Mouse (Mus musculus): Measurements from ENCODE around the gene Tbc1d5. TPM values are rescaled to one million over a fixed set of nuclear protein-coding genes. Genes with fewer than 3 reads are reported as not detected.

Gene Tbc1d5
- 10 to 100 TPM; 17.9 to 18.2 TPM for polyA plus RNA-seq (2017; shearing (Covaris generic))

DNA sequence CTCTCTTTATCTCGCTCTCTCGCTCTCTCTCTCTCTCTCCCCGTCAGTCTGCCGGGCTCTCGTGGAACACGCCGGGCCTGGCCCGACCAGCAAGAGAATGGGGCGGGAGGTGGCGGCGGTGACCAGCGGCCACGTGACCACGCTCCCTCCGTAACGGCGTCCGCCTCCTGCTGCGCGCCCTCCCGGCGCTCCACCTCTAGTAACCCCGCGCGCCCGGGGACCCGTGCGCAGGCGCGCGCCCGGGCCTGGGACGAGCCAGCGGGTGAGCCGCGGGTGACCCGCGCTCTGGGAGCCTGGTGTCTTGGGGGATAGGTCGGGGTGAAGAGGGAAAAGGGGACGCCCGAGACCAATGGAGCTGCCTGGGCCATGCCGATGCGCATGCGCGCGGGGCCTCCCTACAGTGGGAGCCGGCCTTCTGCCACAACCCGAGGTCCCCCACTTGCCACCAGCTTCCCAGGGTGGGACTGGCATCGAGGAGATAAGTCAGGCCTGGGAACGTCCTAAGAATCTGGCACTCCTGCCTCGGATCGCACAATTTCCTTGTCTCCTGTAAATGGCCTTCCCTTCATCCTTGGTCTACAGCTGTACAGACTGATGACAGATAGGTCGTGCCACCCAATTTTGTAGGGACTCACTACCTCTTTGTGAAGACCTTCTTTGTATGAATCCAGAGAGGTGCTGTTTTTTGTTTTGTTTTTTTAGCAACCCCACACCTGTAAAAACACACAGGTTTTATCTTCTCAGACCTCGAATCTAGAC lies at the start of gene Tbc1d5:
Gene Tbc1d5 (minus strand): TSS at position 158 of the 759 bp plus-strand sequence.
- ATAC-seq: peak; percentile 70

DNA sequence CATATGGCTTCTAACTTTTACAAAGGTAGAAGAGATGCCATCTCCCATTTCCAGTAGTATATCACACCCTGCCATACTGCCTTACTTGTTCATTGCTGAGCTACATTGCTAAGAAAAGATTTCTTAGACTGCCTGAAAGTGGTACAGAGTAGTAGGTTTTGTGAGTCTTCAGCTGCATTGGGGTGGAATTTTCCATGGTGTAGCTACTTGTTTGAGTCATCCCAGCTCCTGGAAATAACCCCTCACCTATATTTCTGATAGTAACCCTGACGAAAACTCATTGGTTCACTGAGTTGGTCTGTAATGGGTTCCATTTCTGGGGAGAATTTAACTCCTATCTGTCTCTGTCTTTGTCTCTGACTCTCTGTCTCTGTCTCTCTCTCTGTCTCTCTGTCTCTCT lies 46.9 kb upstream of the Tbc1d5 start:
- no peak for ATAC-seq

DNA sequence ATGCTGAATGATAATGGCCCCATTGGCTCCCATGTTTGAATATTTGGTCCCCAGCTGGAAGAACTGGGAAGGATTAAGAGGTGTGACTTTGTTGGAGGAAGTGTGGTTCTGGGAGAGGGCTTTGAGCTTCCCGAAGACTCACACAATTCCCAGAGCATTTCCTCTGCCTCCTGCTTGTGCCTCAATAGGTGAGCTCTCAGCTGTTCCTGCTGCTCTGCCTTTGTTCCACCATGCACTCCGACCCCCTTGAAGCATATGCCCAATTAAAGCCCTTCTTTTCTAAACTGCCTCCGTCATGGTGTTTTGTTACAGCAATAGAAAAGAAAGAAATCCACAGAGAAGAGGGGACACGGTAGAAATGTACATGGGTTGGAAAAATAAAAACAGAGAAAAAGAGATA lies 44.0 kb upstream of the Tbc1d5 start:
- no peak for ATAC-seq

DNA sequence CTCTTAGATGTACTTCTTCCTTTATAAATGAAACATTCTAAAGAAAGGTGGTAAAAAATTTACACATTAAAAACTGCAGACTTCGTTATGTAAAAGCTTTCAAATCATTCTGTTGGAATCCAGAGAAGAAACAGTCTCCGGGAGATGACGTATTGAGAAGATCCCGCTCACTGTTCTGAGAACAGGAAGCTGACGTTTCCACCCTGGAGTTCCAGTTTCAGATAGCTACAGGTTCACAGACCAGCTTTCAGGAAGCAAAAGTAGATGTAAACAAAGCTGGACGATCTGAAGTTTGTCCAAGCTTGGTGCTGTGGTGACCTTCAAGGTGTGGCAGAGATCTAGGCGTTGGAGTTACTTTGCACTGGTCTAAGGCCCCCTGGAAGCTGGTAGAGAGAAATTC lies 41.9 kb upstream of the Tbc1d5 start:
- no peak for ATAC-seq

DNA sequence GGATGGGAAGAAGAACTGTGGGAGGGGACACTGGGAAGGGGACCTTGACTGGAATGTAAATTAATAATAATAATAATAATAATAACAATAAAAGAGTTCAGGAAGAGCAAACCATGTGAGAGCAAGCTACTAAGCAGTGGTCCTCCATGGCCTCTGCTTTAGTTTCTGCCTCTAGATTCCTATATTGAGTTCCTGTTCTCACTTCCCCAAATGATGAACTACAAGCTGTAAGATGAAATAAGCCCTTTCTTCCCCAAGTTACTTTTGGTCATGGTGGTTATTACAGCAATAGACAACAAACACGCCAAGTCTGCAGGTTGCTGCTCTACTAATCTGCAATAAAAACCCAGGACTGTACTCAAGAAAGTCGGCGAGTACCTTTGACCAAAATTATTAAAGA lies 40.7 kb upstream of the Tbc1d5 start:
- ATAC-seq: no peak

DNA sequence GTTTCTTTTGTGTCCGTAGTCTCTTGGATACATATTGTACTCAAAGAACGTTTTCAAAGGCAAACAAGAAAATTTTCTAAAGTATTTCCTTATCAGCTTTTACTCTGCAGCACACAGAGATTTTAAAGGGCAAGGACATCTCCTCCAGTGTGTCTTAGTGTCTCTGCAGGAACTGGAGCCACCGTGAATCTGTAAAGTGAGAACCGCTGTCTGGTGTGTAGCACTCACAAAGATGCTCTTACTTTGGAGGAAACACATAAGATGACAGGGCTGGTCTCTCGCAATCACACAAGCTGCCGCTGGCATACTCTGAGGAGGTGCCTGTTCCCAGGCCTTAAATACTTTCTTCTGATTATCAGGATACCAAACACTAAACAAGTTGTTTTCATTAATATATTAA lies 37.3 kb upstream of the Tbc1d5 start:
- ATAC-seq: no peak

DNA sequence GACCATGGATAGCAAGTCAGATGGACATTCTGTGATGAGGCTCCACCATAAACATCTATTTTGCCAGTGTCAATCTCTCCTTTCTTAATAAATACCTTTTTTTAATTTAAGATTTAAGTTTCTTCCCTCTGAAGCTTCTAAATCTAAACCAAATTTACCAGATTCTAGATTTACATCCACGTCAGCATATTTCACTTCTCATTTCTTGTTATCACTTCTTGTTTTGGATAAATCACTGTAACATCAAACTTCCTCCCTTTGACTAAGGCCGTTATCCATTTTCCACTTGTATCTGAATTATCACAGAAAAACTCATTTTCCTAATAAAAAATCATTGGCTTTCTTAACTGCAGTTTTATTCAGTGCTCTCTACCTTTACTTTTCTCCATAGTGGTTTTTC lies 30.4 kb upstream of the Tbc1d5 start:
- ATAC-seq: no peak

DNA sequence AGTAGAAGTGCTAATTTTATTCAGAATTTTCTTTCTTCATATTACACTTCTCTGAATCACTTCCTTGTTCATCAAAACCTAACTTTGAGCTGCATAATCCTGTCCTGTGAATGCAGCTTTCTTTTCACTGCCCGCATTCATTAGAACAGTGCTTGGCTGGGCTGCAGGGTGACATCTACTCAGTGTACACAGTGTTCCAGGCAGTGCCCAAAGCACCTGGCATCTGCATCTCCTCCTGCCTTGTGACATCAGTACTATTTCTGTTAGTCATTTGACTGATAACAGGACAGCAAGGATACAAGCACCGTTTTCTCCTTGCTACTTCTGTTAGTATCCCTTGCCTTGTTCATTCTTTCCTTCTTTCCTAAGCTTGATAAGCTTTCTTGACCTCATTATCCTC lies 25.5 kb upstream of the Tbc1d5 start:
- ATAC-seq: no peak

DNA sequence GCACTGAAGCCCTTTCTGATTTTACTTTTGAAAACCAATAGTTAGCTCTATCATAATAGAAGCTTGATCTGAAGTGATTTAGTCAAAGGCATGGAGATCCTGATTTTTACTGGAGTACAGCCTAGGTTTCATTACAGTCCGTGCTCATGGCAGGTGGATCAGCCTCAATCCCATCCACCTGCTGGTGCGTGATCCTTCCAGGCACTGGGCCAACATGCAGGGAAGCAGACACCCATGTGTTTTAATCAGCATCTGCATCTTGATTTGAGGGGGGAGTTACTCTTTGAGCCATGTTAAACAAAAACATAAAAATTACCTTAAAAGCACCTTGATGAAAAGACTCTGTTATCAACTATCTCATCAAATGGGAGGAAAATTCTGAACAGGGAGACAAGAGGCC lies 16.4 kb upstream of the Tbc1d5 start:
- no peak for ATAC-seq

DNA sequence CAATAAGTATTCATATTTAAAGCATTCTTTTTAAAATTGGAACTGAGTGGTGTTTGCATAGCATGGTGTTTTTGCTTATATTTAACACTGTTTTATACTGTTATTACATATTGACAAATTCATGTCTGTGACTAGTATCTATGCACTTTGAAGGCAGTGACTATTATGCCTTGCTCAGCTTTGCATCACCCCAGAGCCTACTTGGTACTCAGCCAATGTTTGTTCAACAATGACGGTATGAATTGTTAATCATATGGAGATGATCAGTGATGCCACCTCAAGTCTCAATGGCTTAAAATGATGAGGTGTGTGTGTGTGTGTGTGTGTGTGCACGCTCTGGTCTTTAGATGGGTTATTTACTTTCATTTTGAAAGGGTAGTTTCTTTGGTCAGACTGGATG lies 15.6 kb upstream of the Tbc1d5 start:
- no peak for ATAC-seq

DNA sequence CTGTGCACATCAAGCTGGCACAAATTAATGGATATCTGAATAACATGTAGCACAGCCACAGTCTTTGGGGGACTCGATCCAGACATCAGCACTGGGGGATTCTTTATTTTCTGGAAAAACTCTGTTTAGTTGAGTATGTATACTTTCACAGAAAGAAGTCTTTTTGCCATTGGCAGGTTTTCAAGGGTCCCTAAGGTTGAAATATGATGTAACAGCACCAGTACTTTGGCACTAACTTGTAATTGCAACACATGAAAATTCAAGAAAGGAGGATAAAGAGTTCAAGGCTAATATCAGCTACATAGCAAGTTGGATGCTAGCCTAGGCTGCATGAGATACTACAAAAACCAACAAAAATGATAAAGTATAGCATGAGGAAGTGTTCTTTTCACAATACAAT lies 12.2 kb upstream of the Tbc1d5 start:
- no peak for ATAC-seq

DNA sequence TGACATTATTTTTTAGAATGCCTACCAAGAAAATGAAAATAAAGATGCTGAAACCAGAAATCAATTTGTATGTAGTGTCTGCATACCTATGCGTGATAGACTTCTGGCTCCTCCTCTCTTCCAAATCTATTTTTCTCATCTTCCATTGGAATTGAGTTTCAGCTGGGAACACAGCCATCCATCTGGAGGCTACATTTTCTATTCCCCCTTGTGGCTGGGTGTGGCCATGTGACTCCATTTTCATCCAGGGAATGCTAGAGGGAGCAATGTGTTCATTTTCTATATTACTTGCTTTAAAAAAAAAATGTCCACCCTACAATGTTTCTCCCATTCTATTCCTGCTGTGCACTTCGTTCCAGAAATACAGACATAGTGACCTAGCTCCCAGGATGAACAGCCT lies 3.6 kb upstream of the Tbc1d5 start:
- ATAC-seq: no peak

DNA sequence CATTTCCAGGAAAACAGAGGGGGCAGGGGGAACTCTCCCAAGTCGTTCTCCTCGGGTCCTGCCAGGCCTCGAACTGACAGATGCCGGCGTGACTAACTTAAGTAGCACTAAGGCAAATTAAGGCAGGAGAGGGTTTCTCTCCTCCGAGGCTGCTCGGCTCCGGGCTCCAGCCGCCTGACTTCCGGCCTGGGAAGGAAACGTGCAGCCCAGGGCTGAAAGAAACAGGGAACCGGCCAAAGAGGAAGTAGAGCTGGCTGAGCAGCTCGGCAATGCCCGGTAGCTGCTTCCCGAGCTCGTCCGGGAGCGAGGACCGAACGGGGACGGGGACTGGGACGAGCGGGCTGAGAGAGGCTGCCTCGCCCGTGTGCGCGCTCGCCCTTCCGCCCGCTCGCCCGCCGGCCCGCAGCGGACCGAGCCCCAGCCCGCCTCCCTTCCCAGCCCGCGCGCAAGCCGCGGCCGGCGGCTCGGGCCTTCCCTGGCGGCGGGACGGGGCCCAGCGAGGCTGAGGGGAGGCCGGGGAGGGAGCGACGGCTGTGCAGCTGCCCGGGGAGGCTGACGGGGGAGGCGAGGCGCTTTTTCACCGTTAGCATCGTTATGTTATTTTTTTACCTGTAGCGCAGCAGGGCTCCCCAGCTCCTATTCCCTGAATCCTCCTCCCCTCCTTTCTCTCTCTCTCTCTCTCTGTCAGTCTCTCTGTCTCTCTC lies 509 bp downstream of the Tbc1d5 start:
- peak; percentile 62 for ATAC-seq

DNA sequence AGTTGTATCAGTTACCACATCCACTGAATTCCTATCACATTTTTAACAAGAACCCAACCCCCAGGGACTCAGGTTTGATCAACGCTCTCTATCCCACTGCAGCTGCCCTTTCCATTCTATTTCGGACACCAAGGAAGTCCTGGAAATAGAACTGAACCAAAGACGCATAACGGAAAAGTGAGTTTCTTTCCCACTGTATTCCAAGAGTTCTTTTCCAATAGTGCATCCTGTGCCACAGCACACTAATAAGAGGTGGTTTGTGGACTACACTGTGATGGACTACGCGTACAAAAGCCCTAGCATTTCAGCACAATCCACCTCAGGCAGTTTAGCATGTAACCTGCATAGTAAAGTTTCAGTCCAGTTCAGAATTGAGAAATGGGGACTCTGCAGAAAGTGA lies 1.2 kb downstream of the Tbc1d5 start:
- no peak for ATAC-seq

DNA sequence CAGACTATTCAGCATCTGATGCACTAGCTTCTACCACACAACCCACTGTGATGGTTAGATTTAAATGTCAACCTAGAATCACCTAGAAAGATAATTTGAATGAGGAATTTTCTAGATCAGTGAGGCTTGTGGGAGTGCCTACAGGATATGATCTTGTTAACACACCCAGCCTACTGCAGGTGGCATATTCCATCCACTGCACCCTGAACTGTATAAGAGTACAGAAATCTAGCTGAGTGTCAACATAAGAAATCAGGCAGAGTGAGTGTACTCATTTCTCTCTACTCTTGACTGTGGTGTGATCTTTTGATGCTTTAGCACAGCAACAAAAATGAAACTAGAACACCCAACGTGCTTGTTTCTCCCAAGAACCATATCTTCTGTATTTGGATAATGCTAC lies 6.8 kb downstream of the Tbc1d5 start:
- peak; percentile 14 for ATAC-seq

DNA sequence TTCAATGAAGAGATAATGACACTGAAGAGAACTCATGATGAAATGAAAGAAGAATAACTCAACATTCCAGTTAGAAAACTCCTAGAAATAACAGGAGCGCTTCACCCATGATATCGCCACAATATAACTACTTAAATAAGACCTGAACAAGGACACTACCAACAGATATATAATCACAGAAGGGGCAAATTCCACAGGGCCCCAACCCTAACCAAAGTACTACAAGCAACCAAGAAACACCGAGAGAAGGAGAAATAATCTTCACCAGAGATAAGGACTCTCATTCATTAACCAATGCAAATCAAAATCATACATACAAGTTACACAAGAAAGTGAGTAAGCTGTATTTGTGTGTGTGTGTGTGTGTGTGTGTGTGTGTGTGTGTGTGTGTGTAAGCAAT lies 7.6 kb downstream of the Tbc1d5 start:
- no peak for ATAC-seq

DNA sequence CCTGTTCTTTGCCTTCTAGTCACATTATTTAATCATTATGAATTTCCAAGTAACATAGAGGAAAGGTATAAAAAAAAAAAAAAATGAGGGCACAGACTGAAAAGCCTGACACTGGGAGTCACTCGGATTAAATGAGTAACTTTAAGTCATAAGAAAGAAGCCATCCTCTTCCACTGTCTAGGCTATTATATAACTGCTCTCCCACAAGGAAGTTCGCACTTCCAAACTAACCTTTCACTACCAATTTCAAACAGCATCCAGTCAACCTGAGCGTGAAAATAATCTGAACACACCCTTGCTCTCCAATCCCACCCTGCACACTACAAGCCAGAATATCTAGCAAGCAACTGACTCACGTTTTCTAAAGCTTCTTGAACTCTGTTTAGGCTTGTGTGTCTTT lies 9.2 kb downstream of the Tbc1d5 start:
- no peak for ATAC-seq

DNA sequence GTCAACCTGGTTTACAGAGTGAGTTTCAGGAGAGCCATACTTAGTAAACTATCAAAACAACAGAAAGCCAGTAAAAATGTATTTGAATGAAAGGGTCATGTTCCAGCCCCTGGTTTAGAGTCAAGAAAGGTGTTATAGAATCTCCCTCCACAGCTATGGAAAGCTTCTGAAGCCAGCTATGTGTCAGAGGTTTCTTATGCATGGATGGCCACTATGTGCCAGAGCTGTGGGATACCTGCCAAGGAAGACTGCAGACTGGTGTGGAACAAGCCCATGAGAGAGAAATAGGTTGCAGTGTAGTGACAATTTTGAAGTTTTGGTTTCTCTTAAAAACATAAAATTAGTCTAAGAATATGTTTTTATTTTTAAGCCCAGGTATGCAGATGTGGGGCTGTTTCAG lies 16.8 kb downstream of the Tbc1d5 start:
- ATAC-seq: no peak

DNA sequence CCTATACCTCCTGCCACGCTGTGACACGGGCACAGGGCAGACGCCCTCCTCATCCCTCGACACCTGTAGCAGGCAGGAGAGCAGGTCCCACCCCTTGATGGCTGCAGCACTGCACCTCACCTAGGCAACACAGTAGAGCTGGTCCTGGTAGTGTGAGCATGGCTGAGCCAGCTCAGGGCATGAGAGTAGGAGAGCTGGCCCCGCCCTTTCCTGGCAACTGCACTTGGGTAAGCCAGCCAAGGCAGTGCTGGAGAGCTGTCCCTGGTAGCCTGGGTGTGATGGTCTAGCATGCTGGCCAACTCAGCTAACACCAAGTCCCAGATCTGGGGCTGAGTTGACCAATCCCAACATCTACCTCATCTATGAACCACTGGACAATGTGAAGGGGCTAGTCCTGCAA lies 19.9 kb downstream of the Tbc1d5 start:
- ATAC-seq: no peak

DNA sequence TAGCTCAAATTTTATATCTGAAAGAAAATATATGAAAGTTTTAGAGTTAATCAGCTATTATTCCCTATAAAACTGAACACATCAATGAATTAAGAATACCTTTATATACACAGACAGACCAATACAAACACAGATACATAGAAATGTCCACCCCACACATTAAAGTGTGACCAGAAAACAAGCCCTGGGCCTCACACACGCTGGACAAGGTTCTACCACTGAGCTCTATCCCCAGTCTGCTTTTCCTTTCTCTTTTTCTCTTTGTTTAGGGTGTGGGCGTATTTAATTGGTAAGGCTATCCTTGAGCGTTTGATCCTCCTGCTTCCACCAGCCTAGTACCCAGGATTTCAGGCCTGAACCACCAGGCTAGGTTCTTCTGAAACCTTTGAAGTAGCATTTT lies 28.2 kb downstream of the Tbc1d5 start:
- ATAC-seq: no peak

DNA sequence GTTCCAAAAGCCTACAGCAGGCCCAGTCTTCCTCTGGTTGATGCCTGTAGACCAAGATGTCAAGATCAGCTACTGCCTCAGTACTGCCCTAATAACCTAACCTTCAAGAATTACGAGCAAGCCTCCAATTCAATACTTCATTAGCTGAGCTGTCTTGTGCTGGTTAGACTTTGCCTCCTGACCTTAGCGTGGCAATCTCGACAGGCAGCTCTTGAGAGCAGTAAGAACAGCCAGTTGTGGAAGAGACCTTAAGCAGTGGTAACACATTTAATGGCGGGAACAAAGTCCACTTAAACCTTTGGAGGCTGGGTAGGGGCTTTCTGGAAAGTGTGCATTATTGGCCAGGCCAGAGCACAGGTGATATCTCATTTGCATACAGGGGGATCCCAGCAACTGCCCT lies 34.2 kb downstream of the Tbc1d5 start:
- ATAC-seq: no peak

DNA sequence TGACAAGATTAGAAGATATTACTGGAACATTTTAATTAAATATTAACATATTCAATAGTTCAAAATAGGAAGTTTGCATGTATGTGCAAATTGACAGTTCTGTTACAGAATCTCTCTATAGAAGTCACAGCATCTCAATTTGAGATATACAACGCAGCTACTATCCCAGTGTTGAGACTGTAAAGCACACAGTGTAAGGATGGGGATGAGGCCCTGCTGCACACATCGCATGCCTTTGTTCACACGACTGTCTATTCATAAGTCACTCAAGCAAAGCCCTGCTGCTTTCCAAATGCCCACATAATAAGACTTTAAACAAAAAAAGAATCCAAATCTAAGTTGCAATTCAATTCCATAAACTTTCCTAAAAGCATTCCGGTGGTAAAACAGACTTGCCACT lies 37.1 kb downstream of the Tbc1d5 start:
- ATAC-seq: no peak

DNA sequence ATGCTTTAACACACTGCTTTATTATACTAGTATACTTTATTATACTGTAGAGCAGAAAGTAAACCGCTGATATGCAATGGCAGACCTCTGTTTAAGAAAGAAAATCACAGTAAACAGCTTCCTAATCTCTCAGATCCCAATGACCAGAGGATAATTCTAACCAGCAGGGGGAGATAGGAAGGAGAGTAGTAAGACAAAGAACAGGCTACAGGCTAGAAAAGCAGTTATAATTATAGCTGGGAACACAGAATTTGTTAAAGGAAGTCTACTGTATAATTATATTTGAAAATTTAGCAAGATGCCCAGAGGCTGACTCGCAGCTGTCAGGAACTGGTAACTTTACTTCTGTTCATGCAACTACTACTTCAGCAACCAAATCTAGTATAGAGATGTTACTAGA lies 68.0 kb downstream of the Tbc1d5 start:
- ATAC-seq: no peak

DNA sequence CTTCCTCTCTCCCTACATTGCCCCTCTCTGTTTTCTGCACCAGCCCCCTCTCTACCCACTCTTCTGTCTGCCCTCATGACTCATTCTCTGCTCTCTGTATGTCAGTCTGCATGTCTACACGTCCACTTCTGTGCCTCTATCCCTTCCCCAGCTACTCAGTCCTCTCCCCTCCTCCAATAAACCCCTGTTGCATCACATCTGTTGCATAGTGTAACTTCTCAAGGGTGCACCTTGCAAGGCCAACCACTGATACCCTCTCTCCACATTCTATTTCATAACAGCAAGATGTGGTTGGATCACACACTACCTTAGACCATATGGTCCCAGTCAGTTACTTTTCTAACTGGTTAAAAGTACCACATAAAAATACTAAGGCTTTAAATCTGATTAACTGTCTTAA lies 74.9 kb downstream of the Tbc1d5 start:
- no peak for ATAC-seq

DNA sequence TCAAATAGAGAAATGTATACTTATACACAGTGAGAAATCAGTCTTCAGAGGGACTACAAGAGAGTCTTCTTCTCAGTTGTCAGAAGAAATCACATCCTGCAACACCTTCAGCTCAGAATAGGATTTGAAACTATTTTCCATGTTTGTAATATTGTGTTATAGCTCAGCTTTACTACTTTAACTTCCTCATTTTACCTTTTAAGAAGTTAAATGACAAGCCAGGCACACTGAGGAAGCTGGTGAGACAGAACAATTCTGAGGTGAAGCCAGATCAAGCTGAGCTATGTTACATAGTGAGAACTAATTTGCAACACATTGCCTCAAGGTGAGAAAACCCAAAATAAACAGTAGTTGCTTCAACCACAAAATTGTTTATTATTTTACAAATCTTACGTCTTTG lies 135.3 kb downstream of the Tbc1d5 start:
- ATAC-seq: no peak
